Mouse (Mus musculus): ENCODE measurements at regions not wholly inside any gene's neighbourhood (a gene's known extent, or its start where the extent isn't known, plus 50 kb on each side); places are given as distances from the start of the nearest gene placed in this dataset.

DNA sequence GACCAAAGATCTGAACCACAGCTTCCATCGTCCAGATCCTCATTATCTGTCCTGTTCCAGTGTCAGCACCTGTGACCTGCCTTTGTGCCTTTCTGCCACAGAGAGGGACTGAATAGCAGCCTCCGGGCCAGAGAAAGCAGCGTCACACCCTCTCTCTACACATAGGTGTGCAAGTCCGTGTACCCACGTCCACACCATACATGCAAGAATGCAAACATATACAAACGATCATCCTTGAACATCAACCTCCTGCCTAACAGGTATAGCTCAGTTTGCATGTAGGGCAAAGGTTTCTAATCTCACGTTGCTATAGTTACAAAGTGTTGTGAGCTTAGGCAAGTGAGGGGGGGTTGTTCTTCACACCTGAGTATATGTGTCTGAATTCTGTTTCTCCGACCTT, 288.9 kb upstream of the 4931429L15Rik start:
- TF ChIP-seq CTCF (IDR thresholded peaks at IDR 0.05; ENCODE audit: borderline replicate concordance, extremely low read depth, insufficient read depth, insufficient read length) (no peak), POLR2A (IDR thresholded peaks at IDR 0.05; ENCODE audit: borderline replicate concordance, extremely low read depth, insufficient read depth, insufficient read length, poor library complexity, severe bottlenecking) (no peak)

Data from brain, embryonic 14.5 days (tissue).